Mouse (Mus musculus): ENCODE results near the gene Tdp2.

Gene Tdp2

GRCm38 (mm10) chr13:24831353-24832130 lies at the start of gene Tdp2, which contains the start of gene Acot13:
TSS of gene Tdp2 (plus strand) at chr13:24831679.
TSS of gene Acot13 (minus strand) at chr13:24831540.
- DNase-seq (ENCODE audit: low read depth, low spot score) = peak; percentile 99

- no peak for DNase-seq (ENCODE audit: low read depth, low spot score)
Observed at GRCm38 (mm10) chr13:24781916-24782315, 49.6 kb upstream of the Tdp2 start.

GRCm38 (mm10) chr13:24786014-24786490 lies 45.4 kb upstream of the Tdp2 start:
- DNase-seq (ENCODE audit: low read depth, low spot score) = no peak

- no peak for DNase-seq (ENCODE audit: low read depth, low spot score)
Observed at GRCm38 (mm10) chr13:24787477-24787876, 44.0 kb upstream of the Tdp2 start.

DNA sequence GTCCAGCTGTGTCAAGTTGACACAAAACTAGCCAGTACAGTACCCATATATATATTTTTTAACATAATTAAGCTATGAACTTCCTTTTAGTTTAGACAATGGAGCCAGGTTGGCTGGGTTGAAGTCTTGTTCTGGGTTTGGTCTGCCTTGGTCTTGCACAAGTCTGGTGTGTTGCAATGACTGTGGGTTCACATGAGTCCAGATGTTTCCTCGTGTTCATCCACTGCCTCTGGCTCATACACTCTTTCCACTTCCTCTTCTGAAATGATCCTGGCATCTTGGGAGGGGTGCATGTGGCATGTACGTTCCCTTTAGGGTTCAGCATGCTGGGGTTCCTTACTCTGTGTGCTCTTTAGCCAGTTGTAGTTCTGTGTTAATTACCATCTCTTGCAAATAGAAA lies 40.1 kb upstream of the Tdp2 start:
- DNase-seq (ENCODE audit: low read depth, low spot score) = no peak

DNA sequence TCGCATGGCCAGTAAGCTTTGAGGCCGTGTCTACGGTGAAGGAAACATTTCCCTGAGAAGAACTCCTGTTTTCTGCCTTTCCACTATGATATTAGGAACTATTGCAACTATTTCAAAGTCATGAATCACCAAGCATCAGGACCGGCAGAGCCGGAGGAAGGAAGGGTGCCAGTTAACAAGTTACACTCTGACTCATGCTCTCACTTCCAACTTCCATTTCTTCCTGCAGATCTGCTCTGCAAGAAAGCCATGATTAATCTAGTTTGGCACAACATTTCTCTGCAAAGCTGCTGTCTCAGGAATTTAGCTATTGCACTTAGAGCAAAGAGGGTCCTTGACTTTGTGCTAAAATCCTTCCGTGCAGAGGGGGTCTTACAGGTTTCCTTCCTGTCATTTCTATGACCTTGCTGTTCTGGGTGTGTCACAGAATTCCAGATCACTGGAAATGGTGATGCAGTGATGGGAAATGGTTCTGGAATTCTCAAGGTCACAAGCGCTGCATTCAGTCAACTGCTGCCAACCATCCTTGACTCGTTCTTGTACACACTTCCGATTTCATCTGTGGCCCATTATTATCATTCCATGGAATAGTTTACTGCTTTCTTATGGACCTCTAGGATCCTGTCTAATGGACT lies 39.0 kb upstream of the Tdp2 start:
- no peak for DNase-seq (ENCODE audit: low read depth, low spot score)

DNA sequence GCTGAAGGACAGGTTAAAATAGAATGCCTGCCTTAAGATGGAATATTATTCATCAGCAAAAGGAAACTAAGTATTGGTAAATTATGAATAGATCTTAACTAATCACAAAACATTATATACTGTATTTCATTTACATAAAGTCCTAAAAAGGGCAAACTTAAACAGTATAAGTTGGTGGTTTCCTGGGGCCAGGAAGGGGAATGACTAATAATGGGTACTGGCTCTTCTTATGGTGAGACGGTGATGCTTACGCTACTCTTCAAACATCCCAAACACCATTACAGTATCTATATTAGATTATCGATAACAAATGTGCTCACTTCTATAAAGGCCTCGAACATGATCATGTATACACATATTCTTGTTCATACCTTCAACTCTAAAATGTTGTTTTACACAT lies 32.8 kb upstream of the Tdp2 start:
- no peak for DNase-seq (ENCODE audit: low read depth, low spot score)

DNA sequence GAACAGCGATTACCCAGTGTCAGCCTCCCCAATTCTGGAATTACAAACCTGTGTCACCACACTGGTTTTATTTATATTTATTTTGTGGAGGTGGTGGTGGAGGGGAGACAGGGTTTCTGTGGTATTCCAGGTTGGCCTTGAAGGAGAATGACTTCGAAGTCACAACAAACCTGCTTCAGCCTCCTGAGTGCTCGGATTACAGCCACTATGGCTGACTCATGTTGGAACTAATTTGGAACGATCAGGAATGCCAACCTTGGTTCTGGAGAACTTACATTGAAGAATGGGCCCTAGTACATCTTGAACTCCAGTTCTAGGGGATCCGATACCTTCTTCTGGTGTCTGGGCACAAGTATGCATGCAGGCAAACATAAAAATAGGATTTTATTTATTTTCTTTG lies 32.1 kb upstream of the Tdp2 start:
- DNase-seq (ENCODE audit: low read depth, low spot score) = no peak

- peak; percentile 19 for DNase-seq (ENCODE audit: low read depth, low spot score)
Observed at GRCm38 (mm10) chr13:24799925-24800673, 31.4 kb upstream of the Tdp2 start.

GRCm38 (mm10) chr13:24800674-24801307 lies 30.7 kb upstream of the Tdp2 start:
- peak; percentile 97 for DNase-seq (ENCODE audit: low read depth, low spot score)

GRCm38 (mm10) chr13:24801308-24801921 lies 30.1 kb upstream of the Tdp2 start, which contains the start of gene BC005537:
TSS of gene BC005537 (plus strand) at chr13:24801657.
- DNase-seq (ENCODE audit: low read depth, low spot score) = peak; percentile 59

DNA sequence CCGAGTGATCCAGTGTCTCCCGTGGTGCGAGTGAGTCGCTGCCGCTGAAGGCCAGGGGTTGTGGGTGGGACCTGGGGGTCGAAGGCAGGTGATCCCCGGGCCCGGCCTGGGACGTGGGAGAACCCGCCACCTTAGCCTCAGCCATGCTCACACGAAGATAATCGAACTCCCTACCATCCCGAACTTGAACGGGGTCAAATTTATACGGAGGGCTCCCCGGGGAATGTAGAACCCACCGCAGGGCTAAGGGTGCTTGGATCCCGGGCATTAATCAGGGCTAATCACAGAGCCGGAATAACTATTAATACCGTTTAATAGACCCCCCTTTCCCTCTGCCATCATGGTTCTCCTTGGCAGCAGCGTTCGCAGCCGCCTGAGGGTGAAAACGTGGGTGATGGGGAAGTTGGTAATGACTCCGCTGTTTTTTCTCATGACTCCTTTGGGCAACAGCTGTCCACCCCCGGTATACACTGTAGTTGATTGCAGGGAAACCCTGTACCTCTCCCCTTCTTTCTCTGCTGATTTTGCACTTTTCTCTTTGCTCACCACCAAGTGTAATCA lies 29.3 kb upstream of the Tdp2 start:
- peak; percentile 33 for DNase-seq (ENCODE audit: low read depth, low spot score)

DNA sequence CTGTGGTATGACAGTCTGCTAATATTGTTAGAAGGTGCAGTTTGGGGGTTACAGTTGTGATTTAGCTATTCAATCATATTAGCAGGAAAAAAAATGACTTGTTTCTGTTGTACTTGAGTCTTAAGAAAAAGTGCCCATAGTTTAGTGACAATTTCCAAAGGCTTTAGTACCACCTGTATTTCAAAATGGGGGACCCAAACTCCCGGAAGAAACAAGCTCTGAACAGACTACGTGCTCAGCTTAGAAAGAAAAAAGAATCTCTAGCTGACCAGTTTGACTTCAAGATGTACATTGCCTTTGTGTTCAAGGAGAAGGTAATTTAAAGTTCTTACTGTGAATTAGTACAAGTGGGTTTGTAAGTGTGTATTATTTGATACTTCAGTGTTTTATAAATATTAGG lies 28.3 kb upstream of the Tdp2 start:
- no peak for DNase-seq (ENCODE audit: low read depth, low spot score)

GRCm38 (mm10) chr13:24806079-24806478 lies 25.4 kb upstream of the Tdp2 start:
- DNase-seq (ENCODE audit: low read depth, low spot score) = no peak

DNA sequence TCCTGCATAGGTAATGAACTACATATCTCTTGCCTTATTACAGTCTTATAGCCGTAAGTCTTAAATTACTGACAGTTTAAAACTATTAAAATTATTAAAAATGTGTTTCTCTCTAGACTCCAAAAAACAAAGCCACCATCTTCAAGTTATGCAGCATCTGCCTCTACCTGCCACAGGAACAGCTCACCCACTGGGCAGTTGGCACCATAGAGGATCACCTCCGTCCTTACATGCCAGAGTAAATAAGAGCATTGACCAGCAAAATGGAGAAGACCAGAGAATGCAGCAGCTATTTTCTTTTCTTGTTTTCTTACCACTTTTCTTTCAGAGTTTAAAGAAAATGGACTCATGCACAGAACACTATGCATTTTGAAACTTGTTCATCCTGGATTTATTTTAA lies 19.0 kb upstream of the Tdp2 start:
- no peak for DNase-seq (ENCODE audit: low read depth, low spot score)

- no peak for DNase-seq (ENCODE audit: low read depth, low spot score)
Observed at GRCm38 (mm10) chr13:24814616-24815015, 16.9 kb upstream of the Tdp2 start.

- DNase-seq (ENCODE audit: low read depth, low spot score) = peak; percentile 12
Observed at GRCm38 (mm10) chr13:24816125-24817092, 15.1 kb upstream of the Tdp2 start.

DNA sequence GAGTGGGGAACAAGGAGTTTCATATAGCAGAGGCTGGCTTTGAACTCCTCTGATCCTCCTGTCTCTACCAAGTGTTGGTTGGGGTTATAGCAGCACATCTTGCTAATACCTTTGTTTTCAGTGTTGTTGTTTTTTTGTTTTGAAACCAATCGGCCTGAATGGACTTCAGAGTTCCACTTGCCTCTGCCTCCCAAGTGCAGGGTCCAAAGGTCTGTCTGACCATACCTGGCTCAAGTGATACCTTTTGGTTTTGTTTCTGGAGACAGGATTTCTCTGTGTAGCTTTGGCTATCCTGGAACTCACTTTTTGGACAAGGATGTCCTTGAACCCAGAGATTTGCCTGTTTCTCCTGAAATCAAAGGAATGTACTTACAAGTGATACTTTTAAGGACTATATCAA lies 11.5 kb upstream of the Tdp2 start:
- no peak for DNase-seq (ENCODE audit: low read depth, low spot score)

- no peak for DNase-seq (ENCODE audit: low read depth, low spot score)
Observed at GRCm38 (mm10) chr13:24822663-24823343, 8.7 kb upstream of the Tdp2 start.

Data from mesoderm, embryonic 11.5 days (tissue).